Mouse (Mus musculus): ENCODE results near the gene Grik4. TPM values are rescaled to one million over a fixed set of nuclear protein-coding genes. Genes with fewer than 3 reads are reported as not detected.

Grik4 gene
- total RNA-seq, 1 experiment from 2014 or later, result not detected

- ATAC-seq (replicated peaks; ENCODE audit: insufficient number of reproducible peaks, low FRiP score, low TSS enrichment, poor library complexity, severe bottlenecking), result no peak
These were observed 31.1 kb downstream of the Grik4 start for GRCm38 (mm10) chr9:42913201-42913600.

GRCm38 (mm10) chr9:42908657-42909313 is 35.5 kb downstream of the Grik4 start:
- ATAC-seq (replicated peaks; ENCODE audit: insufficient number of reproducible peaks, low FRiP score, low TSS enrichment, poor library complexity, severe bottlenecking), result no peak

GRCm38 (mm10) chr9:42906995-42907394 is 37.3 kb downstream of the Grik4 start:
- ATAC-seq (replicated peaks; ENCODE audit: insufficient number of reproducible peaks, low FRiP score, low TSS enrichment, poor library complexity, severe bottlenecking), result no peak

GRCm38 (mm10) chr9:42898091-42898591 is 46.2 kb downstream of the Grik4 start:
- ATAC-seq (replicated peaks; ENCODE audit: insufficient number of reproducible peaks, low FRiP score, low TSS enrichment, poor library complexity, severe bottlenecking), result no peak

- ATAC-seq (replicated peaks; ENCODE audit: insufficient number of reproducible peaks, low FRiP score, low TSS enrichment, poor library complexity, severe bottlenecking), result no peak
These were observed 46.8 kb downstream of the Grik4 start for GRCm38 (mm10) chr9:42897361-42898051.

- ATAC-seq (replicated peaks; ENCODE audit: insufficient number of reproducible peaks, low FRiP score, low TSS enrichment, poor library complexity, severe bottlenecking), result no peak
These were observed 47.7 kb downstream of the Grik4 start for GRCm38 (mm10) chr9:42896421-42897210.

- no peak for ATAC-seq (replicated peaks; ENCODE audit: insufficient number of reproducible peaks, low FRiP score, low TSS enrichment, poor library complexity, severe bottlenecking)
These were observed 51.5 kb downstream of the Grik4 start for GRCm38 (mm10) chr9:42892765-42893164.

- ATAC-seq (replicated peaks; ENCODE audit: insufficient number of reproducible peaks, low FRiP score, low TSS enrichment, poor library complexity, severe bottlenecking), result no peak
These were observed 56.4 kb downstream of the Grik4 start for GRCm38 (mm10) chr9:42887930-42888329.

- ATAC-seq (replicated peaks; ENCODE audit: insufficient number of reproducible peaks, low FRiP score, low TSS enrichment, poor library complexity, severe bottlenecking), result no peak
These were observed 58.1 kb downstream of the Grik4 start for GRCm38 (mm10) chr9:42886112-42886766.

GRCm38 (mm10) chr9:42885566-42885965 is 58.7 kb downstream of the Grik4 start:
- no peak for ATAC-seq (replicated peaks; ENCODE audit: insufficient number of reproducible peaks, low FRiP score, low TSS enrichment, poor library complexity, severe bottlenecking)

GRCm38 (mm10) chr9:42885123-42885522 is 59.2 kb downstream of the Grik4 start:
- ATAC-seq (replicated peaks; ENCODE audit: insufficient number of reproducible peaks, low FRiP score, low TSS enrichment, poor library complexity, severe bottlenecking), result no peak

- no peak for ATAC-seq (replicated peaks; ENCODE audit: insufficient number of reproducible peaks, low FRiP score, low TSS enrichment, poor library complexity, severe bottlenecking)
These were observed 61.1 kb downstream of the Grik4 start for GRCm38 (mm10) chr9:42883006-42883759.

- no peak for ATAC-seq (replicated peaks; ENCODE audit: insufficient number of reproducible peaks, low FRiP score, low TSS enrichment, poor library complexity, severe bottlenecking)
These were observed 62.0 kb downstream of the Grik4 start for GRCm38 (mm10) chr9:42882313-42882712.

GRCm38 (mm10) chr9:42881040-42881439 is 63.3 kb downstream of the Grik4 start:
- no peak for ATAC-seq (replicated peaks; ENCODE audit: insufficient number of reproducible peaks, low FRiP score, low TSS enrichment, poor library complexity, severe bottlenecking)

- no peak for ATAC-seq (replicated peaks; ENCODE audit: insufficient number of reproducible peaks, low FRiP score, low TSS enrichment, poor library complexity, severe bottlenecking)
These were observed 65.9 kb downstream of the Grik4 start for GRCm38 (mm10) chr9:42878401-42878800.

GRCm38 (mm10) chr9:42872885-42873284 is 71.4 kb downstream of the Grik4 start:
- no peak for ATAC-seq (replicated peaks; ENCODE audit: insufficient number of reproducible peaks, low FRiP score, low TSS enrichment, poor library complexity, severe bottlenecking)

- no peak for ATAC-seq (replicated peaks; ENCODE audit: insufficient number of reproducible peaks, low FRiP score, low TSS enrichment, poor library complexity, severe bottlenecking)
These were observed 72.6 kb downstream of the Grik4 start for GRCm38 (mm10) chr9:42871681-42872080.

- ATAC-seq (replicated peaks; ENCODE audit: insufficient number of reproducible peaks, low FRiP score, low TSS enrichment, poor library complexity, severe bottlenecking), result no peak
These were observed 74.0 kb downstream of the Grik4 start for GRCm38 (mm10) chr9:42870257-42870656.

All from monocyte, adult 5-6 weeks (primary cell).